Comparison of ENCODE assay signal across 8 mouse cellular contexts in the genomic region with DNA sequence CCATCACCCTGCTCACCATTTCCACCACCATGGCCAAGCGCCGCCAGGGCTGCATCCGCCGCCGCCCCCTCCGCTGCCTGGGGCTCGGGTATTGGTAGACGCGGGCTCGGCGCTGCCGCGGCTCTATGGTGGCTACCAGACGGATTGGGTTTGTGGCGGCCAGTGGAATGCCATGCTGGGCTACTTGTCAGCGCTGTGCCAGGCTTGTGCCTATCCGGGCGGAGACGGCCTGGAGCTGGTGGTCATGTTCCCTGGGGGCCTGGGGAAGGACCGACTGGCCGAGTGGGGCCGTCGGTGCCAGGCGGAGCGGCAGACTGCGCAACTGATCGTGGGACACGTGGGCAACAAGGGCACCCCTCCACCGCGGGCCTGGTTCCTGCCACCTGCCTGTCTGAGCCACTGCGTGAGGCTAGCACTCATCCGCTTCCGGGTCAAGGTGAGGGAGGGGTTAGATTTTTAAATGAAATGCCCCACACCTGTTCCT. TPM values are rescaled to one million over a fixed set of nuclear protein-coding genes. Genes with fewer than 3 reads are reported as not detected.
DNase-seq lines count a peak whose midpoint lies in the region; ATAC-seq and TF ChIP-seq lines count a peak whose summit lies in the region.

No protein-coding gene starts in this region.

- no peaks in the 10 kb centered on the region for H3K9me3 ChIP-seq in forebrain, postnatal 0 days (ENCODE audit: low read length)
- no peaks in the 10 kb centered on the region for H3K9me3 ChIP-seq in hindbrain, embryonic 10.5 days
- H3K9me3 ChIP-seq in lung, postnatal 0 days (ENCODE audit: low read length), result no peaks in the 10 kb centered on the region

- whole genome bisulfite sequencing in forebrain, postnatal 0 days, result 35% methylated on average over 33 of the region's 33 CpGs
- WGBS in hindbrain, embryonic 10.5 days, result 22% methylated on average over 33 of the region's 33 CpGs
- WGBS in lung, postnatal 0 days, result 10% methylated on average over 16 of the region's 33 CpGs

- H3K9ac ChIP-seq in forebrain, postnatal 0 days, result peak overlapping the region; percentile 59
- peak overlapping the region; percentile 29; the same call in 1 of the 2 replicates for H3K9ac ChIP-seq in lung, postnatal 0 days (replicated peaks; ENCODE audit: low read depth)

- ATAC-seq in forebrain, postnatal 0 days, result peak; percentile 53
- peak; percentile 37 for ATAC-seq in lung, postnatal 0 days

- DNase-seq in Muller cell, postnatal 12 days (ENCODE audit: inconsistent ontology term), result peak; percentile 67
- DNase-seq in cerebellum, adult 11-12 months, result peak; percentile 75
- DNase-seq in forebrain, postnatal 0 days, result peak; percentile 44
- no peak for DNase-seq in hindbrain, embryonic 10.5 days (ENCODE audit: low spot score)
- peak; percentile 44 for DNase-seq in layer of hippocampus, adult 9-11 months
- DNase-seq in lung, postnatal 0 days (ENCODE audit: low spot score), result peak; percentile 23
- DNase-seq in ovary, postnatal 14 days (ENCODE audit: low spot score), result peak; percentile 9
- DNase-seq in thymus, postnatal 14 days, result peak; percentile 76

- peak overlapping the region; percentile 52 for H3K4me3 ChIP-seq in forebrain, postnatal 0 days (ENCODE audit: low read depth, low read length)
- peak overlapping the region; percentile 70 for H3K4me3 ChIP-seq in hindbrain, embryonic 10.5 days
- peak overlapping the region; percentile 60 for H3K4me3 ChIP-seq in lung, postnatal 0 days (ENCODE audit: low read depth, low read length)

- H3K27ac ChIP-seq in forebrain, postnatal 0 days (ENCODE audit: low read depth, low read length), result peak overlapping the region; percentile 92
- H3K27ac ChIP-seq in hindbrain, embryonic 10.5 days, result peak overlapping the region; percentile 87
- H3K27ac ChIP-seq in lung, postnatal 0 days (ENCODE audit: low read length), result peak overlapping the region; percentile 44

- peak overlapping the region; percentile 52 for H3K4me2 ChIP-seq in forebrain, postnatal 0 days (ENCODE audit: low read depth)
- peak overlapping the region; percentile 74 for H3K4me2 ChIP-seq in lung, postnatal 0 days (replicated peaks; ENCODE audit: low read depth, low read length)

- TF ChIP-seq CTCF in forebrain, postnatal 0 days (IDR thresholded peaks at IDR 0.05; ENCODE audit: low read depth), result no peak
- no peak for TF ChIP-seq CTCF in lung, postnatal 0 days (IDR thresholded peaks at IDR 0.05)

- H3K4me1 ChIP-seq in forebrain, postnatal 0 days (ENCODE audit: insufficient read depth), result no peaks in the 10 kb centered on the region
- H3K4me1 ChIP-seq in hindbrain, embryonic 10.5 days (replicated peaks), result peaks cover 13% of the 10 kb centered on the region
- no peaks in the 10 kb centered on the region for H3K4me1 ChIP-seq in lung, postnatal 0 days (ENCODE audit: insufficient read depth, low read depth, low read length)

- H3K36me3 ChIP-seq in forebrain, postnatal 0 days (ENCODE audit: insufficient read depth), result no peaks in the 10 kb centered on the region
- H3K36me3 ChIP-seq in hindbrain, embryonic 10.5 days, result no peaks in the 10 kb centered on the region
- no peaks in the 10 kb centered on the region for H3K36me3 ChIP-seq in lung, postnatal 0 days (ENCODE audit: insufficient read depth, low read length)

- H3K27me3 ChIP-seq in forebrain, postnatal 0 days (ENCODE audit: insufficient read depth, low read length), result no peaks in the 10 kb centered on the region
- peaks cover 26% of the 10 kb centered on the region for H3K27me3 ChIP-seq in hindbrain, embryonic 10.5 days (ENCODE audit: insufficient read depth, poor library complexity, severe bottlenecking)
- no peaks in the 10 kb centered on the region for H3K27me3 ChIP-seq in lung, postnatal 0 days (replicated peaks; ENCODE audit: insufficient read depth, low read length)

- TF ChIP-seq EP300 in lung, postnatal 0 days (IDR thresholded peaks at IDR 0.05), result no peak

RNA-seq across cellular contexts. Expression of gene Fam120c, which starts 0.6 kb away (rescaled TPM):
- total RNA-seq in forebrain, postnatal 0 days (2014; rRNA removed), result 14.2 and 16.6 TPM in 2 replicates
- polyA plus RNA-seq in forebrain, postnatal 0 days (2015; fragmentation: Nextera tagmentation; extraction: Ambion mirVana), result 3.8 and 6.3 TPM in 2 replicates
- polyA plus RNA-seq in hindbrain, embryonic 10.5 days (2016; fragmentation: Nextera tagmentation; extraction: Ambion mirVana), result 2.6 and 2.8 TPM in 2 replicates
- 1.1 and 1.7 TPM in 2 replicates for polyA plus RNA-seq in lung, postnatal 0 days (2015; fragmentation: Nextera tagmentation; extraction: Ambion mirVana)
